Mouse (Mus musculus): ENCODE results near the gene Col17a1. TPM values are rescaled to one million over a fixed set of nuclear protein-coding genes. Genes with fewer than 3 reads are reported as not detected.

Col17a1 gene
- polyA plus RNA-seq (2014; fragmentation: Illumina TruSeq; extraction: RNeasy Lipid Tissue Mini Kit (QIAGEN cat#74804); ENCODE audit: low read depth, low replicate concordance) = 0.14 TPM

DNA sequence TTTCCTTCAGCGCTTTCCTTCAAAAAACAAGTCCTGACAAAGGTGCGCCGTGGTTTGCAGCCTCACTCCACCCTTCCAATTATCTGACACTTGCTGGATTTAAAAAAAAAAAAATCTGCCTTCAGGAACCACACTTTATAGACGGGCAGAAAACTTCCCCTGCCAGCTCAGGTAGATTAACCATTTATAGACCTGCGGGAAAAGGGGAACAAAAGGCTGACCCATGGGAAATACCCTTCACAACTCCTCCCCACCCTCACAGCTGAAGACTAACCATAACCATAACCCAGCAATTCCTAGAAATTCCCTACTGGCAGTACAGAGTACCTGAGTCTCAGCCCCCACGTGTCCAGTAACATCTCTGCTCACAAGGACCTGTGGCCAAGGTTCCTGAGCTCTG, at the start of gene Col17a1:
Gene Col17a1, minus strand, starts transcription at position 101 of the 400 bp plus-strand sequence.

DNA sequence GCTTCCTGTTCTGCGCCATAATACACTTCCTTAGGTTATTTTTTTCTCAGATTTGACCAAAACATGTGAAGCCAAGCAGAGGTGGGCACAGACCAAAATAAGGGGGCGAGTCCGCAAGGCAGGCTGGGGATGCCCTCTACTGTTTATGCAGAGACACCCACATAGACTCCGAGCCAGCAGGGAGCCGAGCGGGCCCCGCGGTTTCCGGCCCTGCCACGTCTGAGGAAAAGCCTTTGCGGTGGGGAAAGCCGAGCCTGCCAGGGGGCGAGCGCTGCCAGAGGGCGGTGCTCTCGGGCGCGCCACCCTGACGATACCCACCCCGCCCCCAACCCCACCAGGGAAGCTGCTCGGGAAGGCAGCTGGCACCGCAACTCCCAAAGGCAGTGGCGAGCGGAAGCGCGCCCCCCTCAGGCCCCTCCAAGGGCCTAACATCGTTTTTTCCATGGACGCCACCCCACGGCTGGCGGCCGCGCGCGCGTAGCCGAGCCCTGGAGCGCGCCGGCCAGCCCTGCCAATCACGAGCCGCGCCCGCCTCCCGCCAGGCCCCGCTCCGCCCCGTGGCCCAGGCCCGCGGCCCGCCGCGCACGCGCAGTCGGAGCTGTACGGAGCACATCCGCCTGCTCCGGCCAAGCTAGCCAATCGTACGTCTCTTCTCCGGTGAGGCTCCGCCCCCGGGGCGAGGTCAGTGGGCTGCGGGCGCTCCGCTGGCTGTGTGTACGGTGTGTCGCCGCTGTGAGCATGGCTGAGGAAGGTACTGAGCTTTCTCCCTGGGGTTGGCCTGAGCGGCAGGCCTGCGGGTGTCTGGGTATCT, 39.4 kb upstream of the Col17a1 start, which contains the start of gene Sfr1:
Gene Sfr1, plus strand, starts transcription at position 612 of the 811 bp plus-strand sequence.

Other genes with a start within 250 kb of the Col17a1 start
- 0.66 TPM for gene Sh3pxd2a, start 227.7 kb downstream of the Col17a1 start, polyA plus RNA-seq (2014; fragmentation: Illumina TruSeq; extraction: RNeasy Lipid Tissue Mini Kit (QIAGEN cat#74804); ENCODE audit: low read depth, low replicate concordance)
- gene Stn1, start 154.6 kb downstream of the Col17a1 start, polyA plus RNA-seq (2014; fragmentation: Illumina TruSeq; extraction: RNeasy Lipid Tissue Mini Kit (QIAGEN cat#74804); ENCODE audit: low read depth, low replicate concordance) = 14.9 TPM
- gene Slk, start 112.4 kb downstream of the Col17a1 start, polyA plus RNA-seq (2014; fragmentation: Illumina TruSeq; extraction: RNeasy Lipid Tissue Mini Kit (QIAGEN cat#74804); ENCODE audit: low read depth, low replicate concordance) = 36.6 TPM
- gene Sfr1, start 39.6 kb upstream of the Col17a1 start, polyA plus RNA-seq (2014; fragmentation: Illumina TruSeq; extraction: RNeasy Lipid Tissue Mini Kit (QIAGEN cat#74804); ENCODE audit: low read depth, low replicate concordance) = 174 TPM
- 5.8 TPM for gene Gsto1, start 162.9 kb upstream of the Col17a1 start, polyA plus RNA-seq (2014; fragmentation: Illumina TruSeq; extraction: RNeasy Lipid Tissue Mini Kit (QIAGEN cat#74804); ENCODE audit: low read depth, low replicate concordance)
- gene Gsto2, start 173.4 kb upstream of the Col17a1 start, polyA plus RNA-seq (2014; fragmentation: Illumina TruSeq; extraction: RNeasy Lipid Tissue Mini Kit (QIAGEN cat#74804); ENCODE audit: low read depth, low replicate concordance) = 115 TPM
- 357 TPM for gene Cfap43, start 227.2 kb upstream of the Col17a1 start, polyA plus RNA-seq (2014; fragmentation: Illumina TruSeq; extraction: RNeasy Lipid Tissue Mini Kit (QIAGEN cat#74804); ENCODE audit: low read depth, low replicate concordance)
- gene Itprip, start 227.2 kb upstream of the Col17a1 start, polyA plus RNA-seq (2014; fragmentation: Illumina TruSeq; extraction: RNeasy Lipid Tissue Mini Kit (QIAGEN cat#74804); ENCODE audit: low read depth, low replicate concordance) = 5.3 TPM
- gene Cfap58, start 245.6 kb upstream of the Col17a1 start, polyA plus RNA-seq (2014; fragmentation: Illumina TruSeq; extraction: RNeasy Lipid Tissue Mini Kit (QIAGEN cat#74804); ENCODE audit: low read depth, low replicate concordance) = 66.0 TPM